Mouse (Mus musculus) adrenal gland, adult 8-10 months (tissue): ENCODE measurements around the gene Olfr347. TPM values are rescaled to one million over a fixed set of nuclear protein-coding genes. Genes with fewer than 3 reads are reported as not detected.

Experiments used
- DNase-seq: peaks from one replicate; pipeline ENCODE4 v3.0.0; 2022
- total RNA-seq, 4 experiments: library from RNA; stranded (reverse); gene quantifications; 2 replicates each; pipeline ENCODE4 v1.2.4; 2022

The Olfr347 gene
- total RNA-seq = not detected

DNA sequence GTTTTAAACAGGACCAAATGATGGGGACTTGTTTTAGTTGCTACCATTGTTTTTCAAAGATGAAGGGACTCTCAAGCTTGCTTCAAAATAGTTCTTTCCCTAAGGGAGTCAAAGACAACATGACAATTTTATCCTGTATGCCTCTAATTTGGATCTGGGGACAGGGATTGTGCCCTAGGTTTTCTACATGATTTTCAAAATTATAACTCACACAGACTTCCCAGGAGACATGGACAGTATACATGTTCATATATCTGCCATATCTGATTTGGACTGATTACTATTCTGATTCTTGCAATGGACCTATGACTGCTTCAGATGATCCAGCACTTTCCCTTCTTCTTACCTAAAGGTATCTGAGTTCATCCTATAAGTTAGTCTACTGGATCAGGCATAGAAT is at the start of gene Olfr347:
TSS of gene Olfr347 (plus strand) at position 301 of the 400 bp plus-strand sequence.
- no peak for DNase-seq

DNA sequence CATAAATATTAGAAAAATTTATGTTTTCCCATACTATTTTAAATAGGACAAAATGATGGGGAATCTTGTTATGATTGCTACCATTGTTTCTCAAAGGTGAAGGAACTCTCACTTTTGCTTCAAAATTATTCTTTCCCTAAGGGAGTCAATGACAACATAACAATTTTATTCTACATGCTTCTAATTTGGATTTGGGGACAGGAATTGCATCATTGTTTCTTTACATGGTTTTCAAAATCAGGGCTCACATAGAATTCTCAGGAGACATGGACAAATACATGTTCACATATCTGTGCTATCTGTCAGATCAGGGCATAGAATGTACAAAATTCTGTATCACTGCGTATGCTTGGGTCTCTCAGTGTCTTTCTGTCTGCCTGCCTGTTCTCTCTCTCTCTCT is 46.2 kb upstream of the Olfr347 start, which contains the start of gene Olfr346:
TSS of gene Olfr346 (plus strand) at position 301 of the 400 bp plus-strand sequence.
- DNase-seq = no peak

DNA sequence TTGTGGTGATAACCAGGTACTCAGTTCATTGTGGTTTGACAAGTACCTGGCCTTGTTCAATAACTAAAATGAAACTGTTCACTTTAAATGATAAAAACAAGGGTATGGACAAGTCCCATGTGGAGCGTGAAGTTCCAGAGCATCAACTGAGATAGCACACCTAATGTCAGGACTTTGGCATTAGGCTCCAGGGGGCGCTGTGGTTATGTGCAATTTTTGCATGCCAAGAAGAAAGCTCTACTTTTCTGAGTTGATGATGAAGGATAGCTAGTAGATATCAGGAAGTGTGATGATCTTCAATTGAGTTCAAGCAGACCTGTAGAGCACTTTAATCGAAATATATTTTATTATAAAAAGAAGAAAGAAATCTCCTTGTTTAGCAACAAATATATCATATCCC is 4.5 kb downstream of the Olfr347 start:
- DNase-seq = no peak

DNA sequence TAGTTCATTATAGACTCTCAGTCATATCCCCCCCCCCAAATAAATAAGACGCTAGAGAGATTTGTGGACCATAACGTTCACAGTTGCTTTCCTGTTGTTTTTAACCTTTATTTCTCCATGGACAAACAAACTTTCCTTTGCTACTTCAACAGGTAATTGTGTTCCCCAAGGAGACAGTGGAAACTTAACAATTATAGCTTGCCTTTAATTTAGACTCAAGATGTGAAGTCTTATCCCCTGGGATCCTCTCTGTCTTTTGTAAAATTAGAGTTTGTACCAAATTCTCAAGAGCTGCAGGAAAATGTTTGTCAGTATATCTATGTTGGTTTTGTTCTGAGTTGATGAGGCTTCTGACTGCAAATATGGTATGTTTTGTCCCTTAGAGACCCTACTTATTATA is 52.3 kb downstream of the Olfr347 start, which contains the start of gene Olfr348:
TSS of gene Olfr348 (plus strand) at position 301 of the 400 bp plus-strand sequence.
- no peak for DNase-seq

Other genes starting within 250 kb of the Olfr347 start
- gene Olfr341, start 249.4 kb upstream of the Olfr347 start, total RNA-seq = not detected
- gene Olfr342, start 206.9 kb upstream of the Olfr347 start, total RNA-seq = not detected
- under 1 TPM in 1 of 4 experiments, not detected in 3; 0.03 TPM for gene Olfr344, start 165.2 kb upstream of the Olfr347 start, total RNA-seq
- not detected for gene Olfr345, start 91.9 kb upstream of the Olfr347 start, total RNA-seq
- not detected for gene Olfr346, start 46.1 kb upstream of the Olfr347 start, total RNA-seq
- gene Olfr348, start 52.4 kb downstream of the Olfr347 start, total RNA-seq = not detected
- not detected for gene Olfr50, start 58.6 kb downstream of the Olfr347 start, total RNA-seq
- not detected for gene Olfr3, start 85.1 kb downstream of the Olfr347 start, total RNA-seq
- not detected for gene Olfr350, start 114.4 kb downstream of the Olfr347 start, total RNA-seq
- gene Olfr351, start 130.8 kb downstream of the Olfr347 start, total RNA-seq = not detected
- gene Olfr352, start 136.6 kb downstream of the Olfr347 start, total RNA-seq = not detected
- not detected for gene Olfr353, start 161.0 kb downstream of the Olfr347 start, total RNA-seq
- not detected for gene Olfr354, start 173.8 kb downstream of the Olfr347 start, total RNA-seq
- not detected for gene Olfr355, start 197.0 kb downstream of the Olfr347 start, total RNA-seq
- not detected for gene Olfr356, start 205.2 kb downstream of the Olfr347 start, total RNA-seq